Mouse (Mus musculus): ENCODE results near the gene AW549877.

Gene AW549877

DNA sequence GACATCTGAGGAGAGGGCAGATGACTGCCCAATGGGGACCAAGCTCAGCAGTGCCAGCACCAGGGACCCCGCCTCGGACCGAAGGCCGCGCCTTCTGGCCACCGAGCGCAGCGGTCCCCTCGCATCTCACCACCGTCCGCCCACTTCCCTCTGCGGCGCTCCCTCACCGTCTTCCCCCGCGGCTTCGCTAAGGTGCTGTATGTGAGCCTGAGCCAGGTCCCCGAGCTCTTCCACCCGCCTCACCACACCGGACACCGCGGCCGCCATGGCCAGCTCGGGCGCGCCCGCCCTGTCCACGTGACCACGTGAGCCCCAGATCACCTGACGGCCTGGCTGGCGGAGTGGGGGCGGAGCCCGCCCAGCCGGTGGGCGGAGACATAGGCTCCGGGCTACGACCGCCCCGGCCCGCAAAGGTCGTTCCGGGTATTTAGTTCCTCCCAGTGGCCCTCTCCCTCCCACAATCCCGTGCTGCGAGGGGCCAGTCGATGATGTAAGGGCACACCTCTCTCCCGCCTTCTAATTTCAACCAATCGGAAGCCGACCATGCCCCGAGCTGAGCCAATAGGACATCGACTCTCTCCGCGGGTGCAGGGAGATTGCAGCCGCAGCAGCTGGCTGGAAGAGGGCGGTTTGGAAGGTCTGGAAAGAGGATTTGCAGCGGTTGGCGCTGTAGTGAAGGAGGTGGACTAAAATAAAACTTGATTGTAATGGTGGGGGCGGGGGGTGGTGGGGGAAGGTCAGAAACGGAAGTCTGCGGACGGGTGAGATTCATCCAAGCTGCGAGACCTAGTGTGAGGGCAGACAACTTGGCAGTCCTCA, at the start of gene AW549877:
AW549877 (minus strand) TSS at position 297 of the 819 bp plus-strand sequence.
- peak; percentile 98 for DNase-seq (ENCODE audit: extremely low spot score)

DNA sequence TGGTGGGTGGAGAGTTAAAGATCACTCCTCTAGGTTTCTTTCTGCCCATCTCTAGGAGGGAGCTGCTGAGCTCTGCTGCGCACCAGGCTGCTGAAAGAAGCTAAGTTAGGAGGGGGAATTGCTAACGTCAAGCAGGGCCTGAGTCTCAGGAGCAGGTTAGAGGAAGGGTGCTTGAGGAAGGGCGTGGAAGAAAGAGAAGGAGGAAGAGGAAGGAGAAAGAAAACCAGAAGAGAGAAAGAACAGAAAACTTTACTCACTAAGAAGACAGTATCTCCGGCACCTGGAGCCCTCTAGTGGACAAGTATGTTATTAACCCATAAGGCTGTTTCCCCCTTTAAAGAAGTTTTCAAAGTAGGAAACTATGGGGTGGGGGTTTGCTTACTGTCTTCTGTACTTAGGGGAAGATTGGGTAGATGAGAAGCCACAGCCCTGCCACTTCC, 47.5 kb upstream of the AW549877 start:
- DNase-seq (ENCODE audit: extremely low spot score), result peak; percentile 35

DNA sequence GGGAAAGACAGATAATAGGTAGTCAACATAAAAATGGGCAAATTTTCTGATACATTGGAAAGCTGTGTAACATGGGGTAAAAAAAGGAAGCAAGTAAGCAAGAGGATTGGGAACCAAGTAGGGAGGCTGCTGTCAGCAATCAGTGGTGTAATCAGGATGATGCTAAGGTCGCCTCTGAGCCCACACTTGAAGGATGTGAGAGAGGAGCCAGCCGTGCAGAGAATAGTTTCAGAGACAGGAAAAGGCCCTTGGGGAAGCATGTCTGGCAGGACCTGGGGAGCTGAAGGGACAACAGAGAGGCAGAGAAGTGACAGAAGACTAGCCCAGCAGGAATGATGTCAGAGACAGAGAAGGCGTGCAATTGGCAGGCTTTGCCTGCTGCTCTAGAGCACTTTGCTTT, 46.9 kb upstream of the AW549877 start:
- no peak for DNase-seq (ENCODE audit: extremely low spot score)

DNA sequence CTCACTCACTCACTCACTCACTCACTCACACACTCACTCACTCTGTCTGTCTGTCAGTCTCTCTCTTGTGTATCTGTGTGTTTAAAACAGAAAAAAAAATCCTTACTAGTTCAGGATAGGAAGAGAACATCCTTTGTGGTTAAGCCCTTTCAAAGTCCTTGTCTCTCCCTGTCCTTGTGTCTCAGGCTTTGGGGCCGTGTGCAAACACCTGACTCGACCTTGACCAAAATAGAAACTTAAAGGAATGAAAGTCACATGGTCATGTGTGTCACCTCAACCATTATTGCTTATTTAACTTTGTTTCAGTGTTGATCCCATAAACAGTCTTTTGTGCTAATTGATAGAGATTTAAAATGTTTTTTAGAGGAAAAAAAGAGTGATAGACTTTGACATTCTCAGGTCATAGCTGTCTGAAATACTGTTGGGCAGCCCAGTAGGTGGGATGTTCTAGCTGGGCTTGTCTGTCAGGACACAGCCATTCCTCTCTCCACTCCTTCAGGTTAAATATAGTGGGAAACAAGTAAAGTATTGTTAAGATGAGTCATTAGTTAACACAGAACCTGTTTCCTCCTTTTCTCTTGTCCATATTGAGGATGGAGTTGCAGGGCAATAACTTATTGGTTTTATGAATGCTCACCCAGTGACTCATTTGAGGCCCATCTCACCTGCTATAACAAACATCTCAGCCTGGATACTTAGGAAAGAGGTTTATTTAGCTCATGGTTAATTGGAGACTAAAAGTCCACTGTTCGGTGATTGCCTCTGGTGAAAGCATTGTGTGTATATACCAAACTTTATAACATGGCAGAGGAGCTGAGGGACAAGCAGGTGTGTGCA, 37.8 kb upstream of the AW549877 start:
- no peak for DNase-seq (ENCODE audit: extremely low spot score)

DNA sequence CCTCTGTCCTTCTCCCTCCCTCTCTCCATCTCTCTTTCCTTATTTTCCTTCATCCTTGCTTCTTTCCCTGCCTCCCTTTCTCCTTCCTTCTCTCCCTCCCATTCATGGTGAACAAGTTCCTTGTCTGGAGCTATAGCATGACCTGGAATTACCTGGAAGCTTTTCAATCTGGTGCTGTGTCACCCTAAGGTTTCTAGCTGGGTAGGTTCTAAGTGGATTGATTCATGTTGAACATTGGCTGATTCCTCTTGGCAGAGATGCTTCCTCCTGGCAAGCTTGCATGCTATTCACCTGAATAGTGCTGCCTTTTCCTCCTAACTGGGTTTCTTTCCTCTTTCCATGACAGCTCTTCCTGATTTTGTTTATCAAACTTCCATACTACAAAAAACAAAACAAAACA, 33.4 kb upstream of the AW549877 start:
- DNase-seq (ENCODE audit: extremely low spot score), result no peak

DNA sequence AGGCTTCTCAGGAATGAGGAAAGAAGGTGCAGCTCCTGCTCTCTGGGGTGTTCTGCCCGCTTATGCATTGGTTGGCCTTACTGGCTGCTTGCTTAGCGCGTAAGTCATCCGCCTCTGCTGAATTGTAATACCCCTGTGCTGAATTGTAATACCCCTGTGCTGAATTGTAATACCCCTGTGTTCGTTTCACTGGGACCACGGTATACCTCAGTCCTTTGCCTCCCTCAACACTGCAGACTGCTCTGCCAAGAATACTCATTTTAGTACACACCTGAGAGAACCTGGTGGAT, 32.8 kb upstream of the AW549877 start:
- DNase-seq (ENCODE audit: extremely low spot score), result no peak

DNA sequence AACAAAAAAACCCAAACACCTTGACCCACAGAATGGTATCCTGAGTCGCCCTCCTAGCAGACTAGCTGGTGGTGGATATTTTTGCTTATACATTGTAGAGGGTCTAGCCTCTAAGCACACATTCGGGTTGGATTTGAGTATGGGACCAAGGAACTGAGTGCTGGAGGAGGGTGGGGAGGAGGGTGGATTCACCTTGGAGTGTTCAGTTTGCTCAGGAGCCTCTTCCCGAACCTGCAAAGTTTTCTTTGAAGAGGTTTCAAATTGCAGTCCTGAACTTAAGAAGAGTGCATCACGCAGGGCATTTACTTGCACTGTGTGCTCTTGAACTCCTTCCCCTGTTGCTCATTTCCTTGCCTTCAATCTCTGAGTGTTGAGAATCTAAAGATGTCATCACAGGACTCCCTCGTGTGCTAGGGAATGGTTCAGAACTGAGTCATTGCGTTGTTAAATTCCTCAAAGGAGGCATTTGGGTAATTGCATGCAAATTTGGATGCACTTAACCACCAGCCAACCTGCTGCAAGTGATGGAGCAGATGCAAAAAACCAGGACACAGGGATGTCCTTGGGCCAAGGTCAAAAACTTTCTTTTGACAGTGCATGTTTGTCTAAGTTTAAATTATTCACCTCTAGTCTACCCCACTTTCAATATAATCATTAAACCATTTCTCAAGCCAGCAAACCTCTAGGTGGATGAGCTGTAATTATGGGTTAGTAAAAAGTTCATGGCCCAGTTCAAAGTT, 32.3 kb upstream of the AW549877 start:
- no peak for DNase-seq (ENCODE audit: extremely low spot score)

DNA sequence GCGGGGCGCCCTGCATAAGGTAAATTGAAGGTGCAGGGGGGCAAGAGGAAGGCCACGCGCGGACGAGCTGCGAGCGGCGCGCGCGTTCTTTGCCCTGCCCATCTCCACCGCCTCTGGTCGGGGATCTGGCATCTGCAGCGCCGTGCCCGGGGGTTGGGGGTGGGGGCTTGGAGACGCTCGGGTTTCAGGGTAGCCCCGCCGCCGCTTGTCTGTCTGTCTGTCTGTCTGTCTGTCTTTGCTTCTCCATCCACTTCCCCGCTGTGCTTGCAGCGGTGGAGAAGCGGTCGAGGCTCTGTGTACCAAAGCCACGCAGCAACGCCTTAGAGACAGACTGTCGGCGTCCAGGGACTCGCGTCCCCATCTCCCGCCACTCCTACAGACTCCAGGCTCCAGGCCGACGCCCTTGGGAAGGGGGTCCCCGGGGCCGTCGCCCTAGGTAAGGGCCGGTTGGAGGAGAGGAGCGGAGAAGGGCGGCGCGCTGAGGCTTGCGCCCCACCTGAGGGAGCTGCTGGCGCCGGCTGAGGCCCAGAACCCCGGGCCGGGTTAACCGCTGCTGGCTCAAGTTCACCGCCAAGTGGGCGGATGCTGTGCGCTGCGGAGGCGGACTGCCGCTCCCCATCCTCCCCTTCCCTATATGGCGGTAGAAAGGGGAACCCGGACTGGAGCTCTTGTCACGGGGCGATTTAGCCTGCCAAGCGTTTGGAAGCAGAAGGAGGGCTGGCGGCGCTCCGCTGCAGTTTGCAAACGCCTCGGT, 31.5 kb upstream of the AW549877 start:
- DNase-seq (ENCODE audit: extremely low spot score), result peak; percentile 77

DNA sequence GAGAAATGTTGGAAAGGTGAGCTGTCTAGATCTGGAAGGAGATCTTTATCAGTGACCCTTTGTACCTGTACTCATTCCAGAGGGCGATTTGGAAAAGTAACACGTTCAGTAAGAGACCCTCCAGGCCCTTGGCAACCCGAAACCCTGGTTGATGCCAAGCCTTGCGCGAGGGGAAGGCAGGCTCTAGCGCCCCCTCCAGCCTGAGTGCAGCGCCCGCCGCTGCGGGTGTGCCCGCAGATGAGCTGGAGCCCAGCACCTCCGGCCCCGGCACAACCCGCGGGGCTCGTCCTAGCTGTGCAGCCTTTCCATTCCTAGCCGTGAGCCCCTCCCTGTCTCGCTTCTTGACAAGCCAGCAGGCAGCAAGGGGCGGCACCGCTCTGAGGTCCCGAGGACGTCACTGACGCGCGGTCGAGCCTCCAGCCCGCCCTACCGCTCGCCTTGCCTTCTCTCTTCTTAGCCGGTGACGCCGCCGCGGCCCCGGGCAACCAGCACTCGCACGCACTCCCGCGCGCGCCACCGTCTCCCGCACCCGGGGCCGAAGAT, 30.8 kb upstream of the AW549877 start, which contains the start of gene Oxct1:
Oxct1 (plus strand) TSS at position 153 of the 543 bp plus-strand sequence.
- DNase-seq (ENCODE audit: extremely low spot score), result peak; percentile 87

DNA sequence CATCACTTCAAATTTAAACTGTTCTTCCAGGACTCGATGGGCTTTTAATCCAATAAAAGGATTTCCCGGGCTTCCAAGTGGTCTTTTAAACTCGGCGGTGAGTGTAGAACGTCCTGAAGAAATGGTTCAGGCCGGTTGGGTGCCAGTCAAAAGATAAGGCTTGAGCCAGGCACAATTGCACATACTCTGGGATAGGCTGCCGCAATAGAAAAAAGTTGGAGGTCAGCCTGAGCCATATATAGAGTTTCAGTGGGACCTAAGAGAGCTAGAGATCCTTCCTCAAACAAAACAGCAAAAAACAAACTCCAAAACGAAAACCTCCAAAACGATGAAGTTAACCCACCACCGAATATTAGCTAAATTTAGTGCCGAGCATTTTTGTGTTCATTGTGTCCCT, 30.0 kb upstream of the AW549877 start:
- no peak for DNase-seq (ENCODE audit: extremely low spot score)

DNA sequence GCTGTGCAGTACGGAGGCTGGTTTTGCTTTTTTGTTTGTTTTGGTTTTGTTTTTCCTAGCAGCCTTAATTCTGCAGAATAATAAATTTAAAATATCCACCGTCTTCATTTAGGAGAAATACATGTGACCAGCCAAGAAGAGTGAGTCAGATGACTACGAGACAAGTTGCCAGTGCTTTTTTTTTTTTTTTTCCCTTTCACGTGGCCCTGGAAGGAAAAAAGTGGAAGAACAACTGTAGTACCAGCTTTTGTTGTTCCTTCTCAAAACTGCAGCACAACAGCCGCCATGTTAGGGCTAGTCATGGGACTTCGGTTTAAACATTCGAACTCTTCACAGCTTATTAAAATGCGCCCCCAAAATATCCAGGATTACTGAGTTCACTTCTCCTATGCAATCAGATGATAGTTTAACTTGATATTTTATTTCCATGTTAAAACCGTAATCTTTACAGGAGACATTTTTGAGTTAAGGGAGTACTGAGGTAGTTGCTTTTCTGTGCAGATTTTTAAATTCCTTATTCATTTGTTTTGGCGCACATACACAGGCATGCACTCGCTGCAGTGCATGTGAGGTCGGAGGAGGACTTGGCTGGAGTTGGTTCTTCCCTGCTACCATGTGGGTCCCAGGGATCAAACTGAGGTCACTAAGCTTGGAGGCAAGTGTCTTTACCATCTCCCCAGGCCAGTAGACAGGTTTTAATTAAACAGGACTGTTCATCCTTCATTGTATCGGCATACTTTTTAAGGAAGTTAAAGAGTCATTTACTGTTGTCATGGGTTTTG, 29.4 kb upstream of the AW549877 start:
- no peak for DNase-seq (ENCODE audit: extremely low spot score)

DNA sequence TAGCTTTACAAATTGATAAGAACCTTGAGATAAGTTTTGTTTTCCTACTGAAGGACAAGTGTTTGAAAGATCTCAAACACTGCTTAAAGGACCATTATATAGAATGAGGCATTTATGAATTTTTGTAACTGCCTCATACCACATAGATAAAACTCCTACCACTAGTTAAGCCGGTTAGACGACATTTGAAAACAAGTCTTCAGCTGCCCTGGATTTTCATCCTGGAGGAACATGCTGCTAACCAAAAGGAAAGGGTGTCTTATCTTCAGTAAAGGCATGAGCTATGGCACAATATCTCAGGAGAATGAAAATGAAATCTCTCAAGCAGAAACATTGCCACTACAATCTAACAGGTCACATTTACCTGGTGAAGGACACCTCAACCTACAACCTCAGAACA, 28.2 kb upstream of the AW549877 start:
- DNase-seq (ENCODE audit: extremely low spot score), result no peak

DNA sequence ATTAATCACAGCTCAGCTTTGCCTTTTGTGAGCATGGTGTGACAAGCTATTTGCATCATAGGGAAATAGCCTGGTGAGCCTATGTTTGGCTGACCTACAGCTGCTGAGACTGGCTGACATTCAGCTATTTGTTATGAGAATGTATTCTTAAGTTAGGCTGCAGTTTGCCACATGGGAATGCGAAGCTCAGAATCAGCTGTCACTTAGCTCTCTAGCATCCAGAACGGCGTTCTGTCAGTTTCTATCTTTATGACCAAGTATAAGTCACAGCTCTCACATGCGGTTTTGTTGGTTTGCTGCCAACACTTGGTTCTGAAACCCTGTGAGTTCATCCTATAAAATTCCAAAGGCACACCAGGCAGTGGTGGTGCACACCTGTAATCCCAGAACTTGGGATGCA, 25.2 kb upstream of the AW549877 start:
- DNase-seq (ENCODE audit: extremely low spot score), result no peak

DNA sequence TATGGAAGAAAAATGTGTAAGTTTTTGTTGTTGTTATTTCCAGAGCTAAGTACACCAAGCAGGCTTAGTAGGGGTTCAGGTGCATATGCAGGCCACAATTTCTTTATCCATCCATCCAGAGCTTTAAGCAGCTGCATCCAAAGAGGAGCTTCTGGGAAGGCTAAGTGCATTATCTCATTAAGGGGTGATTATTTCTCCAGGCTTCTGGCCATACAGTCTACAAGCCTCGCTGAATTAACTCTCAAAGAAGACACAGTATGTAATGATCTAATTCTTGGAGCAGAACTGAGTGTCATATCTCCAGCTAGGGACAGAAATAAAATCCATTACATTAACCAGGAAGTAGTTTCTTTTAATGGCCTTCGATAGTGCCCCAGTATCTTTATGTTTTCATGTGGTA, 18.3 kb upstream of the AW549877 start:
- DNase-seq (ENCODE audit: extremely low spot score), result no peak

DNA sequence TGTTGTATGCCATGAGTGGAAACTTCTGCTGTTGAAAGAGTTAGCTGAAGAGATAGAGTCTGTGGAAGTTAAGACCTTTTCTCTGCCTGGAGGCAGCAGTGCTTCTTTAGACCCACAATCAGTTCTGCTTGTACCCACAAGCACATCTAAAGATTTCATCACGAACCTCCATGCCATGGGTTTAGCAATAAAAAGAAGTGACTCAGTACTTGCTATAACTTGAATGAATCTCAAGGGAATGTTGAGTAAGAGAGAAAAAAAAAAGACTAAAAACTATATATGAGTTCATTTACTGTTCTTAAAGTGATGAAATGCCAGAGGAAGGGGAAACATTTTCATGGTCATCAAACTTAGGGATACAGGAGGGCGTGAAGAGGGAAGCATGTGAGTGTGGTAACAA, 5.0 kb upstream of the AW549877 start:
- DNase-seq (ENCODE audit: extremely low spot score), result no peak

DNA sequence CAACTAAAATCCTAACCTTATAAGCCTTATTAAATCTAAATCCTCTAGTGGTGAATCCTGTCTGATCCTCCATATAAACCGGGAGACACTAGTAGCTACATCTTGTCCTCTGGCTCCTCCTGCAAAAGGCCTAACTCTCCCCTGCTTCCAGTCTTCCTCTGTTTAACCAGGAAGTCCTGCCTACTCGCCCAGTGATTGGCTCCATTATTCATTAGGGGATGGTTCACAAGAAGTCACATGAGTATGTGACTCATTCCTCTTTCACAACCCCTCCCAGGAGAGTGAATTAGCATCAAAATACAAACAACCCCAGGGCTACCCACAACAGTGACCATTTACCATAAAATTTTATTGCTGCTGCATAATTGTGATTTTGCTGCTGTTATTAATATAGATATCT, 3.6 kb upstream of the AW549877 start:
- no peak for DNase-seq (ENCODE audit: extremely low spot score)

DNA sequence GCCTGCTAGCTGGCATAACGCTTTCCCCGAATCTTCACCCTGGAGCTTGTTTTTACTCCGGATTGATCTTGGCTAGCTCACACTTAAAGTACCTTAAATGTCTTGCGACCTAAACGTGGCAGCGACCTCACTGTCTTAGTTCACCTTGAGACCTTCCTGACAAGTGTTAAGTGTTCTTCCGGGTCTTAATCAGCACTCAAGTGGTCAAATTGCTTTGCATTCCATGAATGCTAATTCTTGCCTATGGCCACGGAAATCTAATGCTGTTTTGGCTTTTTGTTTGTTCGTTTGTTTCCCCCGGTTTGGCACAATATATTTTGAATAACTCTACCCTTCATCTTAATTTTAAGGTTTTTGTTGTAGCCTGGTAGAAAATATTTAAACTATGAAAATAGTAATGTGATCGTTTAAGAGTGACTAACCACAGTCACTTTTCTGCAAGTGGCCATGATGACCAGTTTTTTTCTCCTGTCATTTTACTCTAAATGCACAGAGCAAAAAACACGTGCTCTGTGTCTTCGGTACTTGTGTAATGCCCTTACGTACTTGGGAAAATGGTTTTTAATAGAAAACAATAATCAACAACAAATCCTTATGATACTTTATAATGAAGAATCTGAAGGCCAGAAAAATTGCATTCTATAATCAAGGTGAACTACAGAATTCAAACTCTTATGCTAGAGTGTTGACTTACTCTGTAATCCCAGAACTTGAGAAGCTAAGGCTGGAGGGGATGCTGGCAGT, 895 bp upstream of the AW549877 start:
- DNase-seq (ENCODE audit: extremely low spot score), result no peak

DNA sequence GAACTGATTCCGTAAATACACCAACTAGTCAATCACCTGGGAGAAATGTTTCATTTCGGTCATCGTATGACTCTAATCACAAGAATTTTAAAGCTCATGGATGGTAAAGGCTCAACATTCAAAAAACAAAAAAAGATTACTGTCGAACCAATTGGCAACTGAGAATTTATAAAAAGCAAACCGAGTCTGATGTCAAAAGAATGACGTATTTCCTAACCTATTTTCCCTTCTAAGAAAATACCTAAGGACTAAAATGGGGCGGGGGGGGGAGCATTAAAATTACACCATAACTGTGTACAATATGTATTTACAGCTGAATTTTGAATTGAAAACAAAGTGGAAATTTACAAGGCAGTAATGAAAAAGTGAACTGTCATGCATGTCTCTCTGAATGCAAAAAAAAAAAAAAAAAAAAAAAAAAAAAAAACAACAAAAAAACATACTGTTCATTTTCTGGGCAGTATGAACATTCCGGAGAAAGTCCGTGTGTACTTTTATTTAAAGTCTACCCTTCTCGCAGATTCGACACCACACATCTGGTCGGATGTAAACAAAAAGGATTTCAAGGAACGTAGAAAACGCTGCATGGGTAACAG, 594 bp downstream of the AW549877 start:
- DNase-seq (ENCODE audit: extremely low spot score), result no peak

DNA sequence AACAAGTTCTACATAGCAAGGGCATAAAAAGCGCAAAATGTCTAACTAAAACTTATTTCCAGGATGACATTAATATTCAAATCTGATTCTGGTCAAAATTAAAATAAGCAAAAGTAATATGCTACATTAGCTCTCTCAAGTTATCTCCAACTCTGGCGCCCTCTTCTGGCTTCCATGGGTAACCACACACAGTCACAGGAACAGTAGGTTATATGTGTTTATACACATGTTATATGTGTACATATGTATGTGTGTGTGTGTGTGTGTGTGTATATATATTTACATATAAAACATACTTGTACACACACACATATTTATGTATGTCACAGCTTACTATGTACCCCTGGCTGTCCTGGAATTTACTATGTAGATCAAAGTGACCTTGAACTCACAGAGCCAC, 7.6 kb downstream of the AW549877 start:
- peak; percentile 8 for DNase-seq (ENCODE audit: extremely low spot score)

Data from embryo, embryonic 9.5 days (tissue).